Mouse (Mus musculus): Measurements from ENCODE around the gene Toe1. TPM values are rescaled to one million over a fixed set of nuclear protein-coding genes. Genes with fewer than 3 reads are reported as not detected.

Gene Toe1
- polyA plus RNA-seq, 1 experiment from 2014 or later, result 37.3 TPM

DNA sequence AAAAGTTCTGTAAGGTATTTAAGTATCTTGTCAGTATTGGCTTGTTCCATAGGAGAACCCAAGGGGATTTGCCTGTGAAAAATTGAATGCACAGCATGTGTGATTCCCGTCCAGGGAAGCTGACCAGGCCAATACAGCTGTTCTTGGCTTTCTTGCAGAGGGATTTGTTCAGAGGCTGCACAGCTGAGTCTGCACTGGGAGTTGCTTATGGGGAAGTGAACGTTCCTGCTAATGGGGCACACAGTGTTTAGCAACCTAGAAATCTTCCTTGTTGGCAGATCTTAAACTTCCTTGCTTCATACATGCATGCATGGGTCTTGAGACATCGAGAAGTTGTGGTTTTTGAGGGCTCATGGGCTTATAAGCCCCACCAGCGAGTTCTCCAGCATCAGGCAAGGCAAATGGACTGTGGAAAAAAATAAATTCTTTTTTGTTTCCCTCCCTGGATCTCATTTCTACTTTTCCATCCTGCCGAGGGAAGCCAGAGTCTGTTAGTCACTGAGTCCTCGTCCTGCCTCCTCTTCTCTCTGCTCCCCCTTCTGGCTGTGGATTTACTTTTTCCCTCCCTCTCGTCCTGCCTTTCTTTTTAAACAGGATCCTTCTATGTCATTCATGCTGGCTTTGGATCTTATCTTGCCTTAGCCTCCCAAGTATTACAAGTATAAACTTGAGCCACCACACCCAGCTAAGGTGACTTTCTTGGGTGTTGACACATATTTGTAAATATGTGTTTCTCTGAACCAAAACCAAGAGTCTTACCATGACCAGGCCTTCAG is 19.3 kb downstream of the Toe1 start:
- peak overlapping the region; percentile 78 for H3K27ac ChIP-seq
- H3K4me1 ChIP-seq, result peaks cover 11% of the 10 kb centered on the region; the same call in 1 of the 2 replicates
- no peak overlapping the region for H3K4me2 ChIP-seq
- 30% methylated on average over 7 of the region's 7 CpGs for WGBS
- H3K9me3 ChIP-seq, result no peaks in the 10 kb centered on the region
- H3K9ac ChIP-seq, result no peak overlapping the region
- 0 out of 2 replicates have a peak, but pooled peaks cover under 1% of the 10 kb centered on the region for H3K36me3 ChIP-seq
- no peaks in the 10 kb centered on the region for H3K27me3 ChIP-seq
- no peak overlapping the region for H3K4me3 ChIP-seq
- ATAC-seq (ENCODE audit: insufficient number of reproducible peaks, low FRiP score, low TSS enrichment, low read depth), result no peak

GRCm38 (mm10) chr4:116786587-116786986 is 20.9 kb downstream of the Toe1 start:
- Histone ChIP-seq H3K4me3 (no peak overlapping the region), H3K4me1 (peaks cover 11% of the 10 kb centered on the region; the same call in 1 of the 2 replicates), H3K9ac (no peak overlapping the region), H3K36me3 (no peaks in the 10 kb centered on the region), H3K27ac (no peak overlapping the region), H3K4me2 (no peak overlapping the region), H3K27me3 (no peaks in the 10 kb centered on the region), H3K9me3 (no peaks in the 10 kb centered on the region)
- WGBS, result 100% methylated on average over 1 of the region's 1 CpGs
- ATAC-seq (ENCODE audit: insufficient number of reproducible peaks, low FRiP score, low TSS enrichment, low read depth), result no peak

DNA sequence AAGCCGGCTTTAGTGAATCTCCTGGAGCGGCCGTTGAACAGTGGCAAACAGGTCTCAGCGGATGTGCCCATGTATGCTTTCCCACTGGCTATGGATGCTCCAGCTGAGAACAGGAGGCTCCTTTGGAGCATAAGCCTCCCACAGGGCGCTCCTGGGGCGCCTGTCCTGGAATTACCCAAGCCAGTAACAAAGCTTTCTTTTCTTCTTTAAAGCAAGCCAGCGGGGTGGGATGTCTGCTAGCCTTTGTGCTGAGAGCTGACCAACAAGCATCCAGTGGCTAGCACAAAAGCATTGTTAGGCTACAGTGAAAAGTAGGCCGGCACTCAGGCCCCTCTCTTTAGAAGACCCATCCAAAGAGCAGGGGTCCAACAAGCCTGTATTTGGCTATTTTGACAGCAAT is 25.3 kb downstream of the Toe1 start:
- no peaks in the 10 kb centered on the region for H3K9me3 ChIP-seq
- WGBS, result 38% methylated on average over 8 of the region's 8 CpGs
- H3K4me3 ChIP-seq, result no peak overlapping the region
- no peak overlapping the region for H3K4me2 ChIP-seq
- no peak overlapping the region for H3K9ac ChIP-seq
- H3K27ac ChIP-seq, result no peak overlapping the region
- no peaks in the 10 kb centered on the region for H3K27me3 ChIP-seq
- no peak for ATAC-seq (ENCODE audit: insufficient number of reproducible peaks, low FRiP score, low TSS enrichment, low read depth)
- H3K36me3 ChIP-seq, result no peaks in the 10 kb centered on the region
- H3K4me1 ChIP-seq, result no peaks in the 10 kb centered on the region

GRCm38 (mm10) chr4:116781366-116781765 is 26.1 kb downstream of the Toe1 start:
- Histone ChIP-seq H3K4me3 (no peak overlapping the region), H3K36me3 (no peaks in the 10 kb centered on the region), H3K27ac (no peak overlapping the region), H3K27me3 (no peaks in the 10 kb centered on the region), H3K9me3 (no peaks in the 10 kb centered on the region), H3K9ac (no peak overlapping the region), H3K4me1 (no peaks in the 10 kb centered on the region), H3K4me2 (no peak overlapping the region)
- 46% methylated on average over 2 of the region's 2 CpGs for WGBS
- ATAC-seq (ENCODE audit: insufficient number of reproducible peaks, low FRiP score, low TSS enrichment, low read depth), result no peak

DNA sequence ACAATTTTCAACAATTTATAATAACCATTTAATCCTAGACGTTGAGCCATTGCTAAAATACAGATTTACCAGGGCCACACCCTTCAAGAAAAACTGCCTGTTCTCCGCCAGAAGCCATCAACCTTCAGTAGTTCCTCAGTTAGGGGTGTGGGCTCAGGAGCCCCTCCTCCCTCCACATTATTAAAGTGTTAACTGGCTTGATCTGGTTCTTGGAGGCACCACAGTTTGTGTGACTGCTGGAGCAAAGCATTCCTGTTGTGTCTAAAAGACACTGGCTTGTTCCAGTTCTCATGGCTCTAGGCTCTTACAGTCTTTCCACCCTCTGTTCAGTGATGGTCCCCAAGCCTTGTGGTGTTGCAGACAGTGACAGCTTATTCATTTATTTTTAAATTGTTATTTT is 26.9 kb downstream of the Toe1 start:
- Histone ChIP-seq H3K9me3 (no peaks in the 10 kb centered on the region), H3K4me3 (no peak overlapping the region), H3K9ac (no peak overlapping the region), H3K4me2 (no peak overlapping the region), H3K27me3 (no peaks in the 10 kb centered on the region), H3K36me3 (no peaks in the 10 kb centered on the region), H3K4me1 (no peaks in the 10 kb centered on the region), H3K27ac (no peak overlapping the region)
- ATAC-seq (ENCODE audit: insufficient number of reproducible peaks, low FRiP score, low TSS enrichment, low read depth), result no peak
- 65% methylated on average over 2 of the region's 2 CpGs for WGBS

DNA sequence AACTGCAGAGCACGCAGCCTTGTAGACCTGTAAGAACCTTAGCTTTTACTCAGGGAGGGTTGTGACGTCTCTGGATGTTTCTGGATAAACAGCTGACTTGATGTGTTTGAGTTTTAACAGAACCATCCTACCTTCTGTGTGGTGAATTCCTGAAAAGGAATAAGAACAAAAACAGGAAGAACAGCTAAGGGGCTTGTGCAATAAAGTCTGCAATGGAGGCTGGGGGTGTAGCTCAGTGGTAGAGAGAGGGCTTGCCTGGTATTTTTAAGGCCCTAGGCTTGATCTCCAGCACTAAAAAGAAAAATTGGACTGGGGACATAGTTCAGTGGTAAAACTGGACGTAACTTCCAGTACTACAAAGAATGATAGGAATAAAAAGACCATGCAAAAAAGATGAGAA is 30.4 kb downstream of the Toe1 start:
- no peak for ATAC-seq (ENCODE audit: insufficient number of reproducible peaks, low FRiP score, low TSS enrichment, low read depth)
- no peaks in the 10 kb centered on the region for H3K36me3 ChIP-seq
- no peaks in the 10 kb centered on the region for H3K4me1 ChIP-seq
- no peak overlapping the region for H3K4me3 ChIP-seq
- WGBS, result 76% methylated on average over 3 of the region's 3 CpGs
- H3K27ac ChIP-seq, result no peak overlapping the region
- no peaks in the 10 kb centered on the region for H3K27me3 ChIP-seq
- H3K9me3 ChIP-seq, result no peaks in the 10 kb centered on the region
- H3K9ac ChIP-seq, result no peak overlapping the region
- H3K4me2 ChIP-seq, result no peak overlapping the region

GRCm38 (mm10) chr4:116776391-116776790 is 31.0 kb downstream of the Toe1 start:
- 87% methylated on average over 5 of the region's 5 CpGs for WGBS
- no peaks in the 10 kb centered on the region for H3K27me3 ChIP-seq
- no peaks in the 10 kb centered on the region for H3K36me3 ChIP-seq
- no peak overlapping the region for H3K9ac ChIP-seq
- no peaks in the 10 kb centered on the region for H3K9me3 ChIP-seq
- no peak overlapping the region for H3K27ac ChIP-seq
- H3K4me2 ChIP-seq, result no peak overlapping the region
- no peaks in the 10 kb centered on the region for H3K4me1 ChIP-seq
- no peak overlapping the region for H3K4me3 ChIP-seq
- no peak for ATAC-seq (ENCODE audit: insufficient number of reproducible peaks, low FRiP score, low TSS enrichment, low read depth)

DNA sequence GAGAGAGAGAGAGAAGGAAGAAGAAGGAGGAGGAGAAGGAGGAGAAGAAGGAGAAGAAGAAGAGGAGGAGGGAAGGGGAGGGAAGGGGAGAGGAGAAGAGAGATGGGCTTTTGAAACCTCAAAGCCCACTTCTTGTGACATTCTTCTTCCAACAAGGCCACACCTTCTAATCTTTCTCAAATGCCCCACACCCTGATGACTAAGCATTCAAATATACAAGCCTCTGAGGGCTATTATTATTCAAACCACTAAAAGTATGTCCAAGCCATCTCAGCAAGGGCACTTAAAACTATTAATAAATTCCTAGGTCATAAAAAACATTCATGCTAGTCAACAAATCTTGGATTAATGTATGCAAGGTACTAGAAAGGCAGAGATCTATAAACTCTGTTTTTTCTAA is 38.4 kb downstream of the Toe1 start:
- no peak overlapping the region for H3K4me3 ChIP-seq
- H3K9me3 ChIP-seq, result no peaks in the 10 kb centered on the region
- no peak overlapping the region for H3K9ac ChIP-seq
- ATAC-seq (ENCODE audit: insufficient number of reproducible peaks, low FRiP score, low TSS enrichment, low read depth), result no peak
- H3K27me3 ChIP-seq, result no peaks in the 10 kb centered on the region
- no peaks in the 10 kb centered on the region for H3K4me1 ChIP-seq
- H3K36me3 ChIP-seq, result no peaks in the 10 kb centered on the region
- no peak overlapping the region for H3K27ac ChIP-seq
- H3K4me2 ChIP-seq, result no peak overlapping the region

DNA sequence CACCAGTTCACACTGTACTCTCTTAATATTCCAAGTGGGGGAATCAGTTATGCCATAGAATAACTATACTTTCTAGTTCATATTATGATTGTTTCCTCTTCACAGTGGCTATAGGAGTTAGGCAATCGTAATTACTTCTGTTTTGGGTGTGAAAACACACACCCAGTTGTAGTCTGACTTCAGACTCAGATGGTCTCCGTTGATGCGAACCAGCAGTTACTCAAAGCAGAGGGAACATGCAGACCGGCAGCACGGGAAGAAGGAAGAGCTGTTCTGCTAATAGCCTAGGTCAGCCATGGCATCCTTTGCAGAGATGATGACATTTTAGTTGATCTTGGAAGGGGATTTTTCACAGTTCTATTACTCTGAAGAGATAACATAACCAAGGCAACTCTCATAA is 38.9 kb downstream of the Toe1 start:
- no peak overlapping the region for H3K4me2 ChIP-seq
- 79% methylated on average over 5 of the region's 5 CpGs for WGBS
- H3K4me1 ChIP-seq, result no peaks in the 10 kb centered on the region
- no peaks in the 10 kb centered on the region for H3K36me3 ChIP-seq
- H3K9ac ChIP-seq, result no peak overlapping the region
- no peaks in the 10 kb centered on the region for H3K27me3 ChIP-seq
- no peak for ATAC-seq (ENCODE audit: insufficient number of reproducible peaks, low FRiP score, low TSS enrichment, low read depth)
- no peak overlapping the region for H3K4me3 ChIP-seq
- no peaks in the 10 kb centered on the region for H3K9me3 ChIP-seq
- no peak overlapping the region for H3K27ac ChIP-seq

DNA sequence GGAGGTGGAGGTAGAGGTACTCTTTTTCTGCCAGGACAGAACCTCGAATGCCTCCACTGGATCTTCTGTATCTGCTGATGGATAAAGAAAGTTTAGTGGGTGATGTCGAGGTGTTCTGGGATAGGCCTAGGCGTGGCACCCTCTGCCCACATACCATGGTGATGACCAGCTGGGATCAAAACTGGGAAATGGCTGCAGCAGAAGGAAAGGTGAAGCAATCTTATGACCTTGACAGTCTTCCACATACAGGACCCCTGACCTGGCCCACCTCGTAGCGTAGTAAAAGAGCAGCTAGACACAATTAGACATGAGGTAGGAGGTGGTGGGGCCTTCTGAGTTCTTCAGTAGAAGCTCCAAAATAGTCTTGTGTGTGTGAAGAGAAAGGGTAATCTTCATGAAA is 43.4 kb downstream of the Toe1 start:
- H3K36me3 ChIP-seq, result no peaks in the 10 kb centered on the region
- H3K4me1 ChIP-seq, result no peaks in the 10 kb centered on the region
- no peak overlapping the region for H3K27ac ChIP-seq
- WGBS, result 92% methylated on average over 5 of the region's 5 CpGs
- H3K4me2 ChIP-seq, result no peak overlapping the region
- no peak for ATAC-seq (ENCODE audit: insufficient number of reproducible peaks, low FRiP score, low TSS enrichment, low read depth)
- no peaks in the 10 kb centered on the region for H3K27me3 ChIP-seq
- no peak overlapping the region for H3K4me3 ChIP-seq
- no peak overlapping the region for H3K9ac ChIP-seq
- no peaks in the 10 kb centered on the region for H3K9me3 ChIP-seq

DNA sequence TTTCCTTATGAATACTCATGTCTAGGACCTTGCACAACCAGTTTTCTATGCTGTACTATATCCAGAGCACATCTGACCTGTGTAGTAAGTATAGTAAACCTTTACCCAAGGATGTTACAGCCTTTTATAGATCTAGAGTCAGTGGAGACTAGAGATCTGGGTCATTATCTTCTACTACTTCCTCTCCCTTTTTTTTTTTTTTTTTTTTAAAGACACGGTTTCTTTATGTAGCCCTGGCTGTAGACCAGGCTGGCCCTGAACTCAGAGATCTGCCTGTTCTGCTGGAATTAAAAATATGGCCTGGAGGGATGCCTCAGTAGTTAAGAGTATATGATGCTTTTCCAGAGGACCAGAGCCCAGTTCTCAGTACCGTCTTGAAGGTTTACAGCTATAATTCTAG is 45.5 kb downstream of the Toe1 start:
- 91% methylated on average over 2 of the region's 2 CpGs for WGBS
- Histone ChIP-seq H3K36me3 (no peaks in the 10 kb centered on the region), H3K27ac (no peak overlapping the region), H3K4me3 (no peak overlapping the region), H3K27me3 (no peaks in the 10 kb centered on the region), H3K9me3 (no peaks in the 10 kb centered on the region), H3K4me2 (no peak overlapping the region), H3K9ac (no peak overlapping the region), H3K4me1 (no peaks in the 10 kb centered on the region)
- ATAC-seq (ENCODE audit: insufficient number of reproducible peaks, low FRiP score, low TSS enrichment, low read depth), result no peak

GRCm38 (mm10) chr4:116749750-116750149 is 57.7 kb downstream of the Toe1 start:
- no peak overlapping the region for H3K4me3 ChIP-seq
- no peak overlapping the region for H3K9ac ChIP-seq
- no peak overlapping the region for H3K4me2 ChIP-seq
- no peak overlapping the region for H3K27ac ChIP-seq
- no peaks in the 10 kb centered on the region for H3K9me3 ChIP-seq
- ATAC-seq (ENCODE audit: insufficient number of reproducible peaks, low FRiP score, low TSS enrichment, low read depth), result no peak
- no peaks in the 10 kb centered on the region for H3K4me1 ChIP-seq
- 73% methylated on average over 2 of the region's 2 CpGs for WGBS
- H3K36me3 ChIP-seq, result no peaks in the 10 kb centered on the region
- H3K27me3 ChIP-seq, result no peaks in the 10 kb centered on the region
